Mouse (Mus musculus) G1E (cell line): ENCODE results near the gene Sidt1.

Experiments used
- CTCF ChIP-seq: IDR thresholded peaks from 2 replicates; pipeline ENCODE4 v1.5.1; 2012; ENCODE audit warnings: low read depth, low read length, inconsistent platforms, mixed read lengths
- GATA1 ChIP-seq: IDR thresholded peaks from 2 replicates; pipeline ENCODE4 v1.6.1; 2012; ENCODE audit warnings: borderline replicate concordance, low read length, inconsistent platforms, mixed read lengths
- POLR2AphosphoS5 ChIP-seq: IDR thresholded peaks from 2 replicates; pipeline ENCODE4 v1.6.1; 2012; ENCODE audit warnings: low read depth, low read length, inconsistent platforms; ENCODE audit not compliant: insufficient replicate concordance
- TAL1 ChIP-seq: conservative IDR thresholded peaks from 2 replicates; pipeline ENCODE4 v1.6.1; 2012; ENCODE audit warnings: low read depth, low read length, inconsistent platforms, mixed read lengths

DNA sequence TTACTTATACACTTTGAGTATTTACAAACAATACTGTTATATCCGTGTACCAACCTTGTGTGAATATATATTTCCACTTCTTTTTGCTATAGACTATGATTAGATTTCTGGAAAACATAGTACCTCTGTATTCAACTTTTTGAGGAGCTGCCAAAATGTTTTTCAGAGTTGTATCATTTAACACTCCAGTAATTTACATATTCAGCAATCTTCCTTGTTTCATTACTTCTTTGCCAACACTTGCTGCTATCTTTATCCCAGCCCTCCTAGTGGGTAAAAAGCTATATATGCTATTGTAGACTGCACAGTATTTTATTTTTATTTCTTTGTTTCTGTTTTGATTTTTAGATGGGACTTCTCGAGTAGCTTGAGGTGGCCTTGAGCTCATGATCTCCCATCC is 29.2 kb downstream of the Sidt1 start:
- no peak for TF ChIP-seq CTCF
- no peak for TF ChIP-seq POLR2AphosphoS5
- TF ChIP-seq GATA1, result no peak
- no peak for TF ChIP-seq TAL1
